Mouse (Mus musculus): Measurements from ENCODE around the gene Ears2. TPM values are rescaled to one million over a fixed set of nuclear protein-coding genes. Genes with fewer than 3 reads are reported as not detected.

Ears2 gene
- 13.3 TPM for polyA plus RNA-seq (2017; shearing (Covaris generic))

GRCm38 (mm10) chr7:122066945-122067516 is at the start of gene Ears2, which contains the start of gene Ubfd1:
Ears2 (minus strand) TSS chr7:122067263.
Ubfd1 (plus strand) TSS chr7:122067175.

GRCm38 (mm10) chr7:122101747-122102244 is 34.7 kb upstream of the Ears2 start, which contains the start of gene Ndufab1:
Ndufab1 (minus strand) TSS chr7:122101886.

GRCm38 (mm10) chr7:122020667-122021354 is 46.3 kb downstream of the Ears2 start, which contains the start of gene Gga2:
Gga2 (minus strand) TSS chr7:122021222.

Other genes with a start within 250 kb of the Ears2 start
- 0.15 TPM for gene Scnn1b, start 202.2 kb downstream of the Ears2 start, polyA plus RNA-seq (2017; shearing (Covaris generic))
- gene Cog7, start 85.6 kb downstream of the Ears2 start, polyA plus RNA-seq (2017; shearing (Covaris generic)) = 10.2 TPM
- gene Gga2, start 46.0 kb downstream of the Ears2 start, polyA plus RNA-seq (2017; shearing (Covaris generic)) = 5.5 TPM
- gene Ubfd1, start 88 bp downstream of the Ears2 start, polyA plus RNA-seq (2017; shearing (Covaris generic)) = 49.5 TPM
- 130 TPM for gene Ndufab1, start 34.6 kb upstream of the Ears2 start, polyA plus RNA-seq (2017; shearing (Covaris generic))
- 3.4 TPM for gene Palb2, start 65.7 kb upstream of the Ears2 start, polyA plus RNA-seq (2017; shearing (Covaris generic))
- 76.0 TPM for gene Dctn5, start 65.8 kb upstream of the Ears2 start, polyA plus RNA-seq (2017; shearing (Covaris generic))
- gene Plk1, start 92.2 kb upstream of the Ears2 start, polyA plus RNA-seq (2017; shearing (Covaris generic)) = 0.51 TPM
- not detected for gene Ern2, start 118.9 kb upstream of the Ears2 start, polyA plus RNA-seq (2017; shearing (Covaris generic))
- not detected for gene Chp2, start 152.2 kb upstream of the Ears2 start, polyA plus RNA-seq (2017; shearing (Covaris generic))
- gene Prkcb, start 221.5 kb upstream of the Ears2 start, polyA plus RNA-seq (2017; shearing (Covaris generic)) = 140 TPM